Mouse (Mus musculus) forebrain, embryonic 12.5 days (tissue): ENCODE data around the gene Ryr3. TPM values are rescaled to one million over a fixed set of nuclear protein-coding genes. Genes with fewer than 3 reads are reported as not detected.

Experiments
- ATAC-seq: fragments of 200-750 bp; cut with Nextera tagmentation; 2 replicates; pipeline ENCODE4 v1.8.0; 2017; ENCODE audit warnings: moderate TSS enrichment; ENCODE audit not compliant: low FRiP score
- H3K27ac ChIP-seq: fragments of 300-500 bp; sonication (generic); 2 replicates; pipeline ENCODE4 v1.5.1; 2016; ENCODE audit warnings: mild to moderate bottlenecking
- H3K27me3 ChIP-seq: fragments of 300-500 bp; sonication (generic); 2 replicates; pipeline ENCODE4 v1.6.1; 2016; ENCODE audit warnings: mild to moderate bottlenecking
- H3K36me3 ChIP-seq: fragments of 300-500 bp; sonication (generic); replicated peaks from 2 replicates; pipeline ENCODE4 v1.6.1; 2016; ENCODE audit warnings: mild to moderate bottlenecking
- H3K4me1 ChIP-seq: fragments of 300-500 bp; sonication (generic); 2 replicates; pipeline ENCODE4 v1.6.1; 2016
- H3K4me2 ChIP-seq: fragments of 300-500 bp; sonication (generic); 2 replicates; pipeline ENCODE4 v1.6.1; 2016; ENCODE audit warnings: mild to moderate bottlenecking, moderate library complexity
- H3K4me3 ChIP-seq: fragments of 300-500 bp; sonication (generic); replicated peaks from 2 replicates; pipeline ENCODE4 v1.5.1; 2016; ENCODE audit warnings: mild to moderate bottlenecking
- H3K9ac ChIP-seq: fragments of 300-500 bp; sonication (generic); 2 replicates; pipeline ENCODE4 v1.6.1; 2016; ENCODE audit warnings: mild to moderate bottlenecking
- H3K9me3 ChIP-seq: fragments of 300-500 bp; sonication (generic); 2 replicates; pipeline ENCODE4 v1.6.1; 2016
- WGBS: fragments of 180-500 bp; shearing (Covaris S2); methylation state at CpG from one replicate; pipeline ENCODE4 v1.1.7; 2016; 5-methylcytosine and 5-hydroxymethylcytosine counted together
- polyA plus RNA-seq: library from polyadenylated mRNA; unstranded; fragments of >200 nt; fragmentation: Nextera tagmentation; extraction: Ambion mirVana; gene quantifications from 2 replicates; pipeline ENCODE4 v1.2.1, GENCODE M21; 2016

Gene Ryr3
- polyA plus RNA-seq, result 0.90 and 1.6 TPM in 2 replicates

- peaks cover 6% of the 10 kb centered on the region for H3K4me1 ChIP-seq
- peaks cover 38% of the 10 kb centered on the region for H3K27me3 ChIP-seq
- H3K9ac ChIP-seq, result peak within 1 kb of the TSS; percentile 66
- H3K36me3 ChIP-seq, result no peaks in the 10 kb centered on the region
- peak; percentile 96 for ATAC-seq
- peak within 1 kb of the TSS; percentile 61; the same call in 1 of the 2 replicates for H3K27ac ChIP-seq
- H3K4me3 ChIP-seq, result peak within 1 kb of the TSS; percentile 60
- peak within 1 kb of the TSS; percentile 92 for H3K4me2 ChIP-seq
- no peaks in the 10 kb centered on the region for H3K9me3 ChIP-seq
- WGBS, result under 1% methylated on average over 41 of the region's 72 CpGs
Observed at GRCm38 (mm10) chr2:113216746-113217461, at the start of gene Ryr3. TSS of gene Ryr3 (minus strand) at chr2:113217096.

GRCm38 (mm10) chr2:113238871-113239270 is 22.0 kb upstream of the Ryr3 start:
- H3K27ac ChIP-seq, result no peak overlapping the region
- no peak overlapping the region for H3K4me2 ChIP-seq
- 58% methylated on average over 5 of the region's 5 CpGs for WGBS
- no peak overlapping the region for H3K4me3 ChIP-seq
- no peaks in the 10 kb centered on the region for H3K36me3 ChIP-seq
- ATAC-seq, result 0 out of 2 replicates have a peak, but pooled peaks have one; percentile 23
- no peaks in the 10 kb centered on the region for H3K9me3 ChIP-seq
- H3K9ac ChIP-seq, result no peak overlapping the region
- no peaks in the 10 kb centered on the region for H3K4me1 ChIP-seq
- H3K27me3 ChIP-seq, result no peaks in the 10 kb centered on the region

- no peak overlapping the region for H3K4me2 ChIP-seq
- no peaks in the 10 kb centered on the region for H3K4me1 ChIP-seq
- H3K4me3 ChIP-seq, result no peak overlapping the region
- H3K9me3 ChIP-seq, result no peaks in the 10 kb centered on the region
- WGBS, result 75% methylated on average over 1 of the region's 1 CpGs
- H3K9ac ChIP-seq, result no peak overlapping the region
- H3K27me3 ChIP-seq, result no peaks in the 10 kb centered on the region
- ATAC-seq, result no peak
- no peaks in the 10 kb centered on the region for H3K36me3 ChIP-seq
- no peak overlapping the region for H3K27ac ChIP-seq
Observed at GRCm38 (mm10) chr2:113236993-113237392, 20.1 kb upstream of the Ryr3 start.

- WGBS, result 21% methylated on average over 3 of the region's 3 CpGs
- H3K27ac ChIP-seq, result no peak overlapping the region
- H3K9ac ChIP-seq, result no peak overlapping the region
- H3K4me3 ChIP-seq, result no peak overlapping the region
- no peaks in the 10 kb centered on the region for H3K36me3 ChIP-seq
- no peaks in the 10 kb centered on the region for H3K4me1 ChIP-seq
- H3K27me3 ChIP-seq, result no peaks in the 10 kb centered on the region
- H3K4me2 ChIP-seq, result no peak overlapping the region
- ATAC-seq, result peak; percentile 76; the same call in 1 of the 2 replicates
- no peaks in the 10 kb centered on the region for H3K9me3 ChIP-seq
Observed at GRCm38 (mm10) chr2:113234559-113234958, 17.7 kb upstream of the Ryr3 start.

- WGBS, result 54% methylated on average over 3 of the region's 3 CpGs
- H3K36me3 ChIP-seq, result no peaks in the 10 kb centered on the region
- H3K4me2 ChIP-seq, result no peak overlapping the region
- H3K9ac ChIP-seq, result no peak overlapping the region
- no peak overlapping the region for H3K4me3 ChIP-seq
- no peaks in the 10 kb centered on the region for H3K9me3 ChIP-seq
- no peak for ATAC-seq
- H3K27me3 ChIP-seq, result no peaks in the 10 kb centered on the region
- no peaks in the 10 kb centered on the region for H3K4me1 ChIP-seq
- H3K27ac ChIP-seq, result no peak overlapping the region
Observed at GRCm38 (mm10) chr2:113233356-113233755, 16.5 kb upstream of the Ryr3 start.

GRCm38 (mm10) chr2:113216105-113216745 is 671 bp downstream of the Ryr3 start:
- no peak for ATAC-seq
- H3K27ac ChIP-seq, result no peak overlapping the region
- 4% methylated on average over 23 of the region's 23 CpGs for WGBS
- H3K4me3 ChIP-seq, result peak overlapping the region; percentile 60
- peaks cover 6% of the 10 kb centered on the region for H3K4me1 ChIP-seq
- no peaks in the 10 kb centered on the region for H3K9me3 ChIP-seq
- peak overlapping the region; percentile 66 for H3K9ac ChIP-seq
- peak overlapping the region; percentile 92 for H3K4me2 ChIP-seq
- peaks cover 38% of the 10 kb centered on the region for H3K27me3 ChIP-seq
- H3K36me3 ChIP-seq, result no peaks in the 10 kb centered on the region

- WGBS, result 84% methylated on average over 3 of the region's 3 CpGs
Observed at GRCm38 (mm10) chr2:113210023-113210422, 6.9 kb downstream of the Ryr3 start.

GRCm38 (mm10) chr2:113209263-113209662 is 7.6 kb downstream of the Ryr3 start:
- H3K9ac ChIP-seq, result no peak overlapping the region
- H3K4me2 ChIP-seq, result no peak overlapping the region
- H3K4me3 ChIP-seq, result no peak overlapping the region
- ATAC-seq, result no peak
- 92% methylated on average over 9 of the region's 9 CpGs for WGBS
- 0 out of 2 replicates have a peak, but pooled peaks cover 4% of the 10 kb centered on the region for H3K27me3 ChIP-seq
- H3K9me3 ChIP-seq, result no peaks in the 10 kb centered on the region
- no peaks in the 10 kb centered on the region for H3K36me3 ChIP-seq
- no peak overlapping the region for H3K27ac ChIP-seq
- no peaks in the 10 kb centered on the region for H3K4me1 ChIP-seq

More at GRCm38 (mm10) chr2:113210023-113210422, 6.9 kb downstream of the Ryr3 start:
- Histone ChIP-seq H3K27ac (no peak overlapping the region), H3K27me3 (peaks cover 10% of the 10 kb centered on the region), H3K36me3 (no peaks in the 10 kb centered on the region), H3K4me3 (no peak overlapping the region), H3K4me1 (no peaks in the 10 kb centered on the region), H3K4me2 (no peak overlapping the region), H3K9ac (no peak overlapping the region), H3K9me3 (no peaks in the 10 kb centered on the region)
- ATAC-seq, result no peak

GRCm38 (mm10) chr2:113202857-113203256 is 14.0 kb downstream of the Ryr3 start:
- no peak overlapping the region for H3K27ac ChIP-seq
- no peaks in the 10 kb centered on the region for H3K4me1 ChIP-seq
- no peaks in the 10 kb centered on the region for H3K36me3 ChIP-seq
- 88% methylated on average over 6 of the region's 6 CpGs for WGBS
- no peaks in the 10 kb centered on the region for H3K9me3 ChIP-seq
- ATAC-seq, result no peak
- H3K27me3 ChIP-seq, result no peaks in the 10 kb centered on the region
- no peak overlapping the region for H3K4me3 ChIP-seq
- H3K9ac ChIP-seq, result no peak overlapping the region
- H3K4me2 ChIP-seq, result no peak overlapping the region

- 0 out of 2 replicates have a peak, but pooled peaks have one; percentile 9 for ATAC-seq
- Histone ChIP-seq H3K4me1 (no peaks in the 10 kb centered on the region), H3K4me3 (no peak overlapping the region), H3K27ac (no peak overlapping the region), H3K4me2 (no peak overlapping the region), H3K36me3 (no peaks in the 10 kb centered on the region), H3K27me3 (no peaks in the 10 kb centered on the region), H3K9me3 (no peaks in the 10 kb centered on the region), H3K9ac (no peak overlapping the region)
- WGBS, result 89% methylated on average over 2 of the region's 2 CpGs
Observed at GRCm38 (mm10) chr2:113199030-113199679, 17.7 kb downstream of the Ryr3 start.

- Histone ChIP-seq H3K27ac (no peak overlapping the region), H3K4me2 (no peak overlapping the region), H3K9ac (no peak overlapping the region), H3K4me1 (no peaks in the 10 kb centered on the region), H3K9me3 (no peaks in the 10 kb centered on the region), H3K27me3 (no peaks in the 10 kb centered on the region), H3K36me3 (no peaks in the 10 kb centered on the region), H3K4me3 (no peak overlapping the region)
- no peak for ATAC-seq
- WGBS, result 79% methylated on average over 6 of the region's 6 CpGs
Observed at GRCm38 (mm10) chr2:113187158-113187557, 29.7 kb downstream of the Ryr3 start.

- no peaks in the 10 kb centered on the region for H3K4me1 ChIP-seq
- H3K27ac ChIP-seq, result no peak overlapping the region
- ATAC-seq, result no peak
- no peaks in the 10 kb centered on the region for H3K9me3 ChIP-seq
- no peak overlapping the region for H3K9ac ChIP-seq
- no peaks in the 10 kb centered on the region for H3K36me3 ChIP-seq
- H3K4me2 ChIP-seq, result no peak overlapping the region
- H3K4me3 ChIP-seq, result no peak overlapping the region
- WGBS, result 57% methylated on average over 5 of the region's 5 CpGs
- no peaks in the 10 kb centered on the region for H3K27me3 ChIP-seq
Observed at GRCm38 (mm10) chr2:113181701-113182100, 35.2 kb downstream of the Ryr3 start.
